Mouse (Mus musculus): ENCODE measurements around the gene Olfr1328.
"Not testable (repeated sequence)": the region's sequence is repeated elsewhere in the genome, so short reads cannot be mapped to it uniquely, and the experiment has no call there.

Gene Olfr1328

GRCm38 (mm10) chr4:118938512-118938911 is at the start of gene Olfr1328:
Gene Olfr1328, minus strand, starts transcription at chr4:118938612.
- no peak for DNase-seq

GRCm38 (mm10) chr4:118985291-118985690 is 46.9 kb upstream of the Olfr1328 start:
- DNase-seq = no peak

DNA sequence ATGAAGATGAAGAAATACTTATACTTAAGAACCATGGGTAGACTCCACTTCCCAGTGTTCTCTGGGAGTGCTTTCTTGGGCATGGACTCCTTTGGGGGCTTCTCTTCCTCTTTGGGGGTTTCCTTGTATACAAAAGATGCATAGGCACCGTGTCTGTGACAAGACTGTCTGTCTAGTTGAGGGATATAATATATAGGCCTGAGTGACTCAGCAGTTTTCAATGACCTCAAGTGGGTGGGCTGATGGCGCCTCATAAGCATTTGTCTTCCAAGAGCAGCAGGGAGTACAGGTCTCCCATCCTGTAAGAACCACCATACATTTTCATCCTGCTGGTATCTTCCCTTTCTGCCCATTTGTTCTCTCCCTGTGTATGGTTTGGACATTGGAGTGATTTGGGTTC is 34.9 kb upstream of the Olfr1328 start:
- DNase-seq = peak; percentile 78

- peak; percentile 84 for DNase-seq
Measured at GRCm38 (mm10) chr4:118967711-118968110, 29.3 kb upstream of the Olfr1328 start.

GRCm38 (mm10) chr4:118961141-118961628 is 22.8 kb upstream of the Olfr1328 start, which contains the start of gene Lao1:
Gene Lao1, plus strand, starts transcription at chr4:118961578.
- DNase-seq = peak; percentile 98

GRCm38 (mm10) chr4:118958812-118959211 is 20.4 kb upstream of the Olfr1328 start:
- DNase-seq = peak; percentile 51

GRCm38 (mm10) chr4:118931326-118931725 is 7.1 kb downstream of the Olfr1328 start:
- not testable (repeated sequence) for DNase-seq

DNA sequence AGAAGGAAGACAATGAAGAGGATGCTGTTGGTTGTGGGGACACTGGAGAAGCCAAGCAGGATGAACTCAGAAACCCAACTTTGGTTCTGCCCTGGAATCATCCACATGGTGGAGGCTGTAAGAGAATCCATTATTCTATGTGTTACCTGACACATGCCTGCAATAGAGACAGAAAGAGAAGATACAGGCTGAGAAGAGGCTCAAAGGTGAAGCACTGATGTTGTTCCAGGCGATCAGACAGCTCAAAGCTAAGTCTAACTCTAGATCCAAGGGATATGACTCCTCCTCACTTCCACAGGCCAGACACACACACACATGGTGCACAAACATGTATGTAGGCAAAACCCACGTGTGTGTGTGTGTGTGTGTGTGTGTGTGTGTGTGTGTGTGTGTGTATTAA is 21.0 kb downstream of the Olfr1328 start, which contains the start of gene Olfr1329:
Olfr1329 (minus strand) TSS at position 101 of the 400 bp plus-strand sequence.
- DNase-seq = not testable (repeated sequence)

DNA sequence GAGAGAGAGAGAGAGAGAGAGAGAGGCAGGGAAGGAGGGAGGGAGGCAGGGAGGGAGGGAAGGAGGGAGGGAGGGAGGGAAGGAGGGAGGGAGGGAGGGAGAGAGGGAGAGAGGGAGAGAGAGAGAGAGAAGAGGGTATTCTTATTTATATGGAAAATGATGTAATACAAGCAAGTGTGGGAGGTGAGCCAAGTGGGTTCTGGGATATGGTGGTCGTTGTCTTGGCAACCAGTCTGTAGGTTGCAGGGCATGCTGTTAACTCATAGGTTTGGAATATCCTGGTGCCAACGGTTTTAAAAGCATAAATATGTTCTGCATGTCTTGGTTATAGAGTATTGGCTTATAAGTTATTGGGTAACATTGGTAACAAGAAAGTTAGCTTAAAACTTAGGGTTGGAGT is 36.4 kb downstream of the Olfr1328 start:
- DNase-seq = no peak

- peak; percentile 39 for DNase-seq
Measured at GRCm38 (mm10) chr4:118888297-118888696, 50.1 kb downstream of the Olfr1328 start, which contains the start of gene Olfr1330. Gene Olfr1330, plus strand, starts transcription at chr4:118888597.

All from heart, adult 11 months (tissue).